Mouse (Mus musculus) lung, adult 18-20 months (tissue): ENCODE results near the gene Spink2.
"Not testable (repeated sequence)": the region's sequence is repeated elsewhere in the genome, so short reads cannot be mapped to it uniquely, and the experiment has no call there.

ENCODE experiments used
- DNase-seq, 2 experiments: peaks; one replicate each; pipeline ENCODE4 v3.0.0; 2022; ENCODE audit warnings: mixed read lengths in 2 of 2

Spink2 gene

DNA sequence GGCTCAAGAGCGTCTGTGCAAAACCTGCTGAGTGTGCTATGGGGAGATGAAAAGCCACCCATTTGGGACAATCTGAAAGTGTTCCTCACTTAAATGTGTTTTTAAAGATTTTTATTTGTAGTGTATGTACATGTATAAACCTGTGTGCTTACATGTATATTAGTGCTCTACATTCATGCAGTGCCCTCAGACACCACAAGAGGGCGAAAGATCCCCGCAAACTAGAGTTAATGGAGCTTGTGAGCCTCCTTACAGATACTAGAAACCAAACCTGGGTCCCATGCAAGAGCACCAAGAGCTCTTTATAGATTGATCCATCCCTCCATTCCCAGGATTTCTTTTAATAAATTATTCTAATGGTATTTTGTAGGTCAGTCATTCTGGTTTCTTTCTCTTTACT, 17.3 kb downstream of the Spink2 start:
- DNase-seq, result peak; percentile 47 to 57

GRCm38 (mm10) chr5:77193266-77193665, 18.0 kb downstream of the Spink2 start:
- peak; percentile 21 to 35 for DNase-seq

DNA sequence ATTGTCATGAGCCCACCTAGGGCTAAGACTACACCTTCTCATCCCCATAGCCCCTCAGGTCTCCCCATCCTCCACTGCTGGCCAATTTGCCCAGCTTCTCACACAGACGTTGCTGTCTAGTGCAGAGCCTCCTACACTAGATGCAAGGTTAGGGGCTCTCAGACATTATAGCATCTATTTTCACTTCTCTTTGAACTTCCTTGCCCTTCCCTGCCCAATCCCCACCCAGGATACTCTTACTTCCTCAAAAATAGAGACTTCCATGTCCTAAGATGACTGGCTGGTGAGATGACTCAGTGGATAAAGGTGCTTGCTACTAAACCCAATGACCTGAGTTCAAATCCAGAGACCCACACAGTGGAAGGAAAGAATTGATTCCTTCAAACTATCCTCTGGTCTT, 19.6 kb downstream of the Spink2 start:
- peak in 1 of 2 experiments; percentile 14 for DNase-seq

DNA sequence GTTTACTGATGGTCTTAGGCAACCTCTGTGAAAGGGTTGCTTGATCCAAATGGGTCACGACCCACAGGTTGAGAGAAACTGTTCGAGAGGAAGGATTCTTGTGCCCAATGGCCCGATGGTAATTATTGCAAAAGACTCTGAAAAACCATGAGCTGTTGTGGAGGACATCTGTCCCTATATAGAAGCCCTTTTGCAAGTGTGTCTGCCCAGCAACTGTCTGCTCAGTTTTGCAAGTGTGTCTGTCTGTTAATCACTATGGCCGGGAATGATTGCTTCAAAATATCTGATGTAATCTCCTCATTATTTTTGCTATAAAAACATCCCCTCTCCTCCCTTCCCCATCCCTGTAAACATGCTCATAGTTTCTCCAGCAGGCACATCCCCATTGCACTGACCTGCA, 20.2 kb downstream of the Spink2 start:
- no peak for DNase-seq

DNA sequence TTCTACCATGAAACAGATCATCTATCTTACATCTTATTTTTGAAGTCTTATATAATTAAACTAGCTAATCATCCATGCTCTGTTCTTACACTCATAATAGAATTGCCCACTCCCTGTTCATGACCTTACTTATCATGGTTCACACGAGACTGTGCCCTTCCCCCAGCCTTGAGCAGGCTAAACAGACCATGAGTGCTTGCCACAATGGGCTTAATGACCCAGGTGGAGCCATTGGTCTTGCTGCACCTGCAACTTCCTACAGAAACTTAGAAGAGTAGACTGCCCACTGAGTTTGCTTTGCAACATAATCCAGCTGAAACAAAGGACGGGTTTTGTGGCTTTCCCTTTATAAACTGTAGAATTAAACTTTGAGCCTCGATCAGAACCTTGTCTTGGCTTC, 22.5 kb downstream of the Spink2 start:
- no peak for DNase-seq

- no peak for DNase-seq
Observed at GRCm38 (mm10) chr5:77185351-77185750, 25.9 kb downstream of the Spink2 start.

DNA sequence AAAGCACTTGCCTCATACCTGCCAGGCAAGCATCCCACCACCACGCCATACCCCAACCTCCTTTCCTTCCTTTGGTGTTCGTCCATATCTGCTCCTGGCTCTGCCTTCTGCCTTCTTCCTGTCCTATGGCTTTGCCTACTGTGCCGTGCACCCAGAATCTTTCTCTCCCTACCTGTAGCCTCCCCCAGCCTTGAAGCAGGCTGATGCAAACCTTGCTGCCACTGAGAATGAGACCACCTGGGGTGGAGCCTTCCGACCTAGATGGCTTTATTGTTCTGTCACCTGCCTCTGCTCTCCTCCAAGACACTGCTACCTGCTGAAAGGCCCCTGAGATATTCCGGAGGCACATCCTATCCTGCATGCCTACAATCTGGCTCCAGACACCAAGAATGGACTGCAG, 27.4 kb downstream of the Spink2 start:
- DNase-seq, result not testable (repeated sequence)

DNA sequence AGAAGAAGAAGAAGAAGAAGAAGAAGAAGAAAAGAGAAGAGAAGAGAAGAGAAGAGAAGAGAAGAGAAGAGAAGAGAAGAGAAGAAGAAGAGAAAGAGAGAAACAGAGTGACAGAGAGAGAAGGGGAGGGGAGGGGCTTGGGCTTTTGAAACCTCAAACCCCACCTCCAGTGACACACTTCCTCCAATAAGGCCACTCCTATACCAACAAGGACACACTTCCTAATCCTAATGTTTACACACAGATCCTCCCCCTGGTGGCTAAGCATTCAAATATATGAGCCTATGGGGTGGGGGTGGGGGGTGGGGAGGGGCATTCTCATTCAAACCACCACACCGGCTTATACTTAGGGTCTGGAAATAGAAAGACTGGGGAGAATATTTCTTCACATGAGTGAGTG, 27.9 kb downstream of the Spink2 start:
- no peak for DNase-seq

DNA sequence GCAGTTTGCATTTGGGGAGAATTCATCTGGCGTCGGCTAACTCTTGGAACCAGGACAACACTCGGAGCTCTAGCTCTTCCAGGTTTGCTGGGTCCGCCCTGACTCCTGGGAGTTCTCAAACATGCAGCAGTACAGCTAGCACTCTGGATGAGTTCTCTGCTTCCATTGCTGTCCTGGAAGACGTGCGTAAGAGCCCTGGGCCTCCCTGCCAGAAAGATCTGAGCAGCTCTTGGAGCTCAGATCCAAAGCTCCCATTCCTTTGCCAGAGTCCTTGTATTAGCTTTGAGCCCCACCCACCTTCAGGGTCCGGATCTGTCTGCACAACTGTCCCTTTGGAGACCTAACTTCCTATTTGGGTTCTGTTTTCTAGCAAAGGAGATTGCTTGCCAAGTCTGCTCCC, 29.8 kb downstream of the Spink2 start:
- no peak for DNase-seq

- no peak for DNase-seq
Observed at GRCm38 (mm10) chr5:77178976-77179375, 32.3 kb downstream of the Spink2 start.

DNA sequence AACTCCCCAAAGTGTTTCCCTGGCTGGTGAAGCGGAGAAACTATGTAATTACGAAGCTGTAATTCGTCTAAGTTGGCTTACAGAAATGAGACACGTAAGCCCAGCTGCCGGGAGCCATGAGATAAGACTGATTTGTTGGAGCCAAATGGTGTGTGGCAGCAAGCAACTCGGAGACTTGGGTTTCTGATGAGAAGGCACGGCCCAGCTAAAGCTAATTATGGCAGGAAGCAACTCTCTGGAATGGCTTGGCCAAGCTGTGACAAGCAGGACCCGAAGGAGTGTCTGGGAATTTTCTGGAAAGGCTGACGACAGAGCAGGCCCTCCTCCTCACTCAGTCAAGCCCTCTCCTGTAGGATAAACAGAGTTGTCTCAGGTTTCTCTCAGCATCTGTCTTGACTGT, 33.3 kb downstream of the Spink2 start:
- no peak for DNase-seq

DNA sequence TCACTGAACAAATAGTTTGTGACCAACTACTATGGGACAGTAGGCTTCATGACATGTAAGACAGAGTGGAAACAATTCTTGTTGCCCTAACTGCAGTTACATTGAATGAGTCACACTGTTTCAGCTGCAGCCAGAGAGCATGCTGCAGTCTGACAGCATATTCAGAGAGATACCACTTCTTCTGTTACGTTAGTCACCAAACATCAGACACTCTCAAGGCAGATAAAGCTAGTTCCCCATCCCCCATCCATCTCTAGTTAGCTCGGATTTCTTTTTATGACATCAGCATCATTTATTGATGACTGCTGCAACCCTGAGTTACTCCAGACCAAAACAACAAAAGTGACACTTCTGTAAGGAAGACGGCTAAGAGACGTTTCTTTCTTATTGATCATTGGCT, 36.5 kb downstream of the Spink2 start:
- no peak for DNase-seq

GRCm38 (mm10) chr5:77170593-77170992, 40.7 kb downstream of the Spink2 start:
- peak in 1 of 2 experiments; percentile 70 for DNase-seq

DNA sequence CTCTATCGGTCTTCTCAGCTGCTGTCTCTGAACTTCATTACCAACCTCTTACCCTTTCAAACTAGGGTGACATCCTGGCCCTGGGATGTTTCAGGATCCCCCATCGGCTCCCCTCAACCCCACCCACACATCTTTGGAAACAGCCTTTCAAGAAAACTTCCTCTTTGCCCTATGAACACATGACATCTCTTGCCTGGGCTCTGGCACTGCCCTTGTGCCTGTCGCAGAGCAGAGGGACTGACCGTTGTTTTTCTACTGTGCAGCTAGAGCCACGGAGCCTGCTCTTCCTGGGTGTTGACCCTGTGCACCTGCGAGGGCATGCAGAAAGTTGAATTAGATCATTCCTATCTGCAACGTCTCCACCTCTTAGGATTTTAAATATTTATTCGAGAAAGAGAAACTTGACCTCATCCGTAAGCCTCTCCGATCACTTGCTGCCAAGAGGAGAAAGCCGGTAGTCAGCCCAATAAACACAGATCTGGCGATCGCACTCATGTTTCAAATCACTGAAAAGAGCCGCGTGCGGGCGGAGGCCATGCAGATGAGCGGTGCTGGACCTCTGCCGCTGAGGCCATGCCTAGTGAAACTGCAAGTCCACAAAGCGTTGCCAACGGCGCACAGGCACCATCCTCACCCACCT, 43.8 kb downstream of the Spink2 start:
- DNase-seq, result peak; percentile 69 to 80

- no peak for DNase-seq
Observed at GRCm38 (mm10) chr5:77165703-77166625, 45.3 kb downstream of the Spink2 start.

GRCm38 (mm10) chr5:77163597-77163996, 47.7 kb downstream of the Spink2 start:
- peak in 1 of 2 experiments; percentile 55 for DNase-seq

GRCm38 (mm10) chr5:77162566-77162965, 48.7 kb downstream of the Spink2 start:
- DNase-seq, result no peak

DNA sequence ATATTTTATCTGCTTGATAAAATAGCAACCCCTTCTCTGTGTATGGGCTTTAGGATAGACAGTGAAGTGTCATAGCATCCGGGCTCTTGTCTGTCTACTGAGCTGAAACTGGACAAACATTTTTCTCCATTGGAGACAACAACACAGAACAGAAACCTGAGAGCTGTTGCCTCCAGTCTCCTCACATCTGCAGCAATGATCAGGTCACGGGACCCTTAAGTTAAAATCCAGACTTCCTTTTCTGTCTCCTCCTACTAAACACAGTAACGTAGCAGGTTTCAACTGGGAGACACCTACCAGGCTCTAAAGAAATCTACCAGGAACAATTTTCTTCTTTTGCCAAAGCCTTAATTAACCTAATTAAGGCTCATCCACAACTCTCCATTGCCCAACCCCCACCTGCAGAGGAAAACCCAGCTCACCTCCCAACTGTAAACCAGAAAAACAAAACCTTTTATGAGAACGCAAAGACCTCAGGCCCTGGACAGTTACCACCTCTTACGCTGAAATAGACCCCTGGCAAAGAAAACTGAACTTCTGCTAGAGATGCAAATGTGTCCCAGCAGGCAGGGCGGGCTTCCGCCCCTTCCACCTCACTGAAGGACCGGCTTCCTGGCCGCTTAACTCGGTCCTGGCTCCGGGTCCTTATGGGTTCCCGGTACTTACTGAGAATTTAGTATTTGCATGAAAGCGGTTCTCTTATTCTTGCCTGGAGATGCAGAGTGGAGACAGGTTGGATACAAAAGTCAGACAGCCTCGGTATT, 53.3 kb downstream of the Spink2 start:
- DNase-seq, result no peak

DNA sequence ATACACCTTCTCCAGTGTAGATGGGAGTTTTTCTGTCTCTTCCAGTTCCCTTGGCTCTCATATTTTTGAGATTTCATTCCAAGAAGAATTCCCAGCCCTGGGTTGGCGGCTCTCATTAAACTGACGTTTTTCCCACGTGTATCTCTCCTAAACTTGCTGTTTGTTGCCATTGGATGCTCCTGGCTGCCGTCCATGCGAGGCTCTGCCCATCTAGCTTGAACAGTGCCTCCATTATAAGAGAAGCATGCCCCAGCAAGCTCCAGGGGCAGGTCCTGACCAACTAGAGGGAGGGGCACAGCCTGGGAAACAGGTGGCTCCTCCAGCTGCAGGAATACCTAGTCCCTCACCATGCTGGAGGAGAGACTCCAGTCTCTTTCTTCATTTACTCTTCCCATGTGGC, 54.3 kb downstream of the Spink2 start:
- no peak for DNase-seq

- DNase-seq, result no peak
Observed at GRCm38 (mm10) chr5:77155526-77155925, 55.7 kb downstream of the Spink2 start.
